Mouse (Mus musculus): ENCODE measurements around the gene Epx. TPM values are rescaled to one million over a fixed set of nuclear protein-coding genes. Genes with fewer than 3 reads are reported as not detected.
"Not testable (repeated sequence)": the region's sequence is repeated elsewhere in the genome, so short reads cannot be mapped to it uniquely, and the experiment has no call there.

Epx gene
- under 1 TPM; 0.22 to 0.40 TPM for total RNA-seq (2021)

- intact Hi-C loops (cut with DNase I): no loop called here
- DNase-seq: no peak
These were observed at the start of gene Epx for GRCm38 (mm10) chr11:87875436-87875835. TSS of gene Epx (minus strand) at chr11:87875536.

GRCm38 (mm10) chr11:87920966-87921365 lies 45.6 kb upstream of the Epx start, which contains the start of gene Olfr464:
TSS of gene Olfr464 (minus strand) at chr11:87920967.
- no peak for DNase-seq
- intact Hi-C loops (cut with DNase I): no loop called here

GRCm38 (mm10) chr11:87920301-87920700 lies 45.0 kb upstream of the Epx start:
- intact Hi-C loops (cut with DNase I): no loop called here
- DNase-seq: no peak

GRCm38 (mm10) chr11:87916005-87916404 lies 40.7 kb upstream of the Epx start:
- intact Hi-C loops (cut with DNase I): no loop called here
- no peak for DNase-seq

- intact Hi-C loops (cut with DNase I): no loop called here
- DNase-seq: no peak
These were observed 29.0 kb upstream of the Epx start for GRCm38 (mm10) chr11:87904331-87904730.

GRCm38 (mm10) chr11:87897287-87897686 lies 22.0 kb upstream of the Epx start, which contains the start of gene Olfr463:
TSS of gene Olfr463 (minus strand) at chr11:87897387.
- intact Hi-C loops (cut with DNase I): no loop called here
- no peak for DNase-seq

- intact Hi-C loops (cut with DNase I): no loop called here
- DNase-seq: no peak
These were observed 16.8 kb upstream of the Epx start, which contains the start of gene Olfr462 for GRCm38 (mm10) chr11:87892168-87892567. TSS of gene Olfr462 (minus strand) at chr11:87892268.

- intact Hi-C loops (cut with DNase I): no loop called here
These were observed 9.5 kb upstream of the Epx start for GRCm38 (mm10) chr11:87884856-87885255.

GRCm38 (mm10) chr11:87883493-87883892 lies 8.2 kb upstream of the Epx start:
- no peak for DNase-seq
- intact Hi-C loops (cut with DNase I): no loop called here

More at GRCm38 (mm10) chr11:87884856-87885255, 9.5 kb upstream of the Epx start:
- no peak for DNase-seq

- intact Hi-C loops (cut with DNase I): no loop called here
- no peak for DNase-seq
These were observed 6.4 kb upstream of the Epx start for GRCm38 (mm10) chr11:87881714-87882113.

- intact Hi-C loops (cut with DNase I): no loop called here
- DNase-seq: no peak
These were observed 4.5 kb upstream of the Epx start for GRCm38 (mm10) chr11:87879826-87880225.

- DNase-seq: no peak
- intact Hi-C loops (cut with DNase I): no loop called here
These were observed 3.6 kb downstream of the Epx start for GRCm38 (mm10) chr11:87871766-87872165.

GRCm38 (mm10) chr11:87870096-87870495 lies 5.2 kb downstream of the Epx start:
- intact Hi-C loops (cut with DNase I): no loop called here
- no peak for DNase-seq

GRCm38 (mm10) chr11:87866891-87867290 lies 8.4 kb downstream of the Epx start:
- intact Hi-C loops (cut with DNase I): not testable (repeated sequence)
- peak; percentile 36 for DNase-seq

- no peak for DNase-seq
- intact Hi-C loops (cut with DNase I): no loop called here
These were observed 12.5 kb downstream of the Epx start for GRCm38 (mm10) chr11:87862805-87863204.

GRCm38 (mm10) chr11:87860426-87860825 lies 14.9 kb downstream of the Epx start:
- intact Hi-C loops (cut with DNase I): no loop called here
- DNase-seq: no peak

GRCm38 (mm10) chr11:87859273-87859672 lies 16.1 kb downstream of the Epx start:
- intact Hi-C loops (cut with DNase I): no loop called here
- no peak for DNase-seq

- no peak for DNase-seq
- intact Hi-C loops (cut with DNase I): no loop called here
These were observed 20.8 kb downstream of the Epx start for GRCm38 (mm10) chr11:87854550-87854949.

- DNase-seq: no peak
- intact Hi-C loops (cut with DNase I): no loop called here
These were observed 21.8 kb downstream of the Epx start for GRCm38 (mm10) chr11:87853597-87853954.

- intact Hi-C loops (cut with DNase I): no loop called here
These were observed 22.4 kb downstream of the Epx start, which contains the start of gene Mks1 for GRCm38 (mm10) chr11:87852690-87853596. TSS of gene Mks1 (plus strand) at chr11:87853215.

GRCm38 (mm10) chr11:87847884-87848283 lies 27.5 kb downstream of the Epx start:
- intact Hi-C loops (cut with DNase I): no loop called here
- DNase-seq: no peak

More at GRCm38 (mm10) chr11:87852690-87853596, 22.4 kb downstream of the Epx start, which contains the start of gene Mks1:
- DNase-seq: peak; percentile 92

GRCm38 (mm10) chr11:87846968-87847600 lies 28.3 kb downstream of the Epx start:
- intact Hi-C loops (cut with DNase I): no loop called here
- no peak for DNase-seq
